Mouse (Mus musculus): Measurements from ENCODE around the gene Cd3eap.

Cd3eap gene

DNA sequence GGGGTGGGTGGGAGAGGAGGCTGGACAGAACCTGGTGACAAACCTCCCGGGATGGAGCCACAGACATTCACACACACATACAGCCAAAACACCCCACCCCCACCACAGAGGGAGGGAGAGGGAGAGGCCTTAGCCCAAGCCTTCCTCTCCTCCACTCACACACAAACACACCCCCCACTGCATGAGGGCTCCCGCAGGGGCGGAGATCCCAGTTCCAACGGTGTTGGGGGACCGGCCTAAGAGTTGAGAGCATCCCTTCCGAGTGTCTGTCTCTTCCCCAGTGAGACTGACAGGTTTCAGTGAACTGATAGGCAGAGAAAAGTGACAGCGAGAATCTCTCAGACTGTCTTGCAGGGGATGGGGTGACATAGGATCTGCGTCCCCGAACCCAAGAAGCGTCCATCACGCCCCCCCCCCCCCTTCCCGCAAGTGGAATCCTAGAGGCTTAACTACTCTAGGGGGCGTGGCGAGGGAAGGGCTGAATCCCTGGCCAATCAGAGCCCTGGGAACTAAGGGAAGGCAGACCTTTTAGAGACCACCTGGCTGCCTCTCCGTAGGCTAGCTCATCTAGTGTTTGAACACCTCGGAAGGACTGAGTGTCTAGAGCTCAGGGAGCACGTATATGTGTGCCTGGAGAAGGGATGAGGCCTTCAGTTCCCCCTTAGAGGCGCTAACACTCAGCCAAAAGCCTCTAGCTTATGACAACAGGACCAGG is 51.4 kb downstream of the Cd3eap start:
- DNase-seq (ENCODE audit: low spot score), result peak; percentile 80

DNA sequence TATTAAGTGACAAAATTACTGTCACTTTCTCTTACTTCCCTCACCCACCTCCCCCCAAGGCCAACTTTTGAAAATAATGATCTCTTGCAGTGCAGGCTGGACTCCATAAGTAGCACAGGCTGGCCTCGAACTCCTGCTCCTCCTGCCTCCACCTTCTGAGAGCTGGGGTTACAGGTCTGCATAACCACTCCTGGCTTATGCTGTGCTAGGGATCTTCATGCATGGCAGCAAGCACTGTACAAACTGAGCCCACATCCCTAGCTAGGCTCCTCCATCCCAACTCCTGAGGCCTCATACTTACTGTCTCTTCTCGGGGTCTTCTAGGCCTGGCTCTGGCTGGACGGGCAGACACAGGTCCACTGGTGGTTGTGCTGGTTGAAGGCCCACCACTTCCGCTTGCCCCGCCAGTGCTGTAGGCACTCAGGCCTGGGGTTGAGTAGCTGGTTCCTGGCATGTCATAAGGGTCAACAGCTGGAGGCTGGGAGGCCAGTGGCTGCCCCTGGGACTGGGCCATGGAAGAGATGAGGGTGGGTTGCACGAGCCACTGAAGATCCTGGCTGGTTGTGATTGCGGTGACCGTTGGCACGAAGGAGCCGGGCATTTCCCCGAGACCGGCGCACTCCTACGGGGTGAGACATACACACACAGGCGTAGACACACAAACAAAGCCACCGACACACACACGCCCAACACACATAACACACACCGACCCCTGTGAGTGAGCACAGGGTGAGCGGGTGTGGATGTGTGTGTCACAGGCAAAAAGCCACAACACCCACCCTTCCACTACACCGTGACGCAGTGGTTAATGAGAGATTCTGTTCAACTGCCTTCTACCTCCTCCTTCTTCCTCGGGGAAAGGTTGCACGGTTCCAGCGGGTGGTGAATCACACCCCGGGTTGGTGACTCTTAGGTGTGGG is 52.2 kb downstream of the Cd3eap start:
- DNase-seq (ENCODE audit: low spot score), result no peak
